Mouse (Mus musculus) limb, embryonic 11.5 days (tissue): ENCODE measurements at regions not wholly inside any gene's neighbourhood (a gene's known extent, or its start where the extent isn't known, plus 50 kb on each side); places are given as distances from the start of the nearest gene placed in this dataset.

ENCODE experiments used
- ATAC-seq: fragments of 200-750 bp; cut with Nextera tagmentation; 2 replicates; pipeline ENCODE4 v1.8.0; 2017; ENCODE audit warnings: low read depth; ENCODE audit not compliant: insufficient number of reproducible peaks, low FRiP score, low TSS enrichment
- DNase-seq: peaks from one replicate; pipeline ENCODE4 v3.0.0-alpha.2; 2015; ENCODE audit warnings: low spot score
- H3K27ac ChIP-seq: fragments of 300-500 bp; sonication (generic); replicated peaks from 2 replicates; pipeline ENCODE4 v1.5.1; 2014; ENCODE audit warnings: low read depth, mild to moderate bottlenecking, low read length
- H3K27me3 ChIP-seq: fragments of 300-500 bp; sonication (generic); 2 replicates; pipeline ENCODE4 v1.6.1; 2014; ENCODE audit warnings: mild to moderate bottlenecking, low read length, mixed read lengths; ENCODE audit not compliant: control insufficient read depth, insufficient read depth
- H3K36me3 ChIP-seq: fragments of 300-500 bp; sonication (generic); 2 replicates; pipeline ENCODE4 v1.6.1; 2014; ENCODE audit warnings: mild to moderate bottlenecking, low read length, moderate library complexity, mixed read lengths; ENCODE audit not compliant: control insufficient read depth, insufficient read depth
- H3K4me1 ChIP-seq: fragments of 300-500 bp; sonication (generic); 2 replicates; pipeline ENCODE4 v1.6.1; 2014; ENCODE audit warnings: low read length, mixed read lengths; ENCODE audit not compliant: control insufficient read depth, insufficient read depth
- H3K4me2 ChIP-seq: fragments of 300-500 bp; sonication (generic); 2 replicates; pipeline ENCODE4 v1.6.1; 2014; ENCODE audit warnings: low read depth, mild to moderate bottlenecking, moderate library complexity; ENCODE audit not compliant: severe bottlenecking
- H3K4me3 ChIP-seq: fragments of 300-500 bp; sonication (generic); 2 replicates; pipeline ENCODE4 v1.5.1; 2014; ENCODE audit warnings: low read depth, low read length
- H3K9ac ChIP-seq: fragments of 300-500 bp; sonication (generic); 2 replicates; pipeline ENCODE4 v1.6.1; 2014; ENCODE audit warnings: mild to moderate bottlenecking, low read length
- H3K9me3 ChIP-seq: fragments of 300-500 bp; sonication (generic); 2 replicates; pipeline ENCODE4 v1.6.1; 2016; ENCODE audit warnings: low read length; ENCODE audit not compliant: control insufficient read depth
- whole genome bisulfite sequencing: fragments of 180-500 bp; shearing (Covaris S2); extraction: QIAGEN DNeasy Blood & Tissue Kit; methylation state at CpG from one replicate; pipeline ENCODE4 v1.1.7; 2014; 5-methylcytosine and 5-hydroxymethylcytosine counted together

- ATAC-seq (no peak), DNase-seq (no peak)
- no peak overlapping the region for H3K4me2 ChIP-seq
- no peak overlapping the region for H3K9ac ChIP-seq
- H3K4me3 ChIP-seq = no peak overlapping the region
- H3K36me3 ChIP-seq = no peaks in the 10 kb centered on the region
- H3K9me3 ChIP-seq = no peaks in the 10 kb centered on the region
- H3K4me1 ChIP-seq = 0 out of 2 replicates have a peak, but pooled peaks cover 3% of the 10 kb centered on the region
- WGBS = 90% methylated on average over 6 of the region's 6 CpGs
- no peak overlapping the region for H3K27ac ChIP-seq
- no peaks in the 10 kb centered on the region for H3K27me3 ChIP-seq
Measured at GRCm38 (mm10) chr11:20899766-20900165, 68.9 kb upstream of the Lgalsl start.

- Histone ChIP-seq H3K36me3 (no peaks in the 10 kb centered on the region), H3K4me1 (0 out of 2 replicates have a peak, but pooled peaks cover 3% of the 10 kb centered on the region), H3K4me3 (no peak overlapping the region), H3K27ac (no peak overlapping the region), H3K27me3 (no peaks in the 10 kb centered on the region), H3K9me3 (no peaks in the 10 kb centered on the region), H3K4me2 (no peak overlapping the region), H3K9ac (no peak overlapping the region)
- no peak for ATAC-seq
- WGBS = 60% methylated on average over 2 of the region's 2 CpGs
- no peak for DNase-seq
Measured at GRCm38 (mm10) chr11:20902001-20902400, 71.1 kb upstream of the Lgalsl start.

- no peak overlapping the region for H3K4me3 ChIP-seq
- no peak for DNase-seq
- H3K9me3 ChIP-seq = no peaks in the 10 kb centered on the region
- no peak overlapping the region for H3K9ac ChIP-seq
- ATAC-seq = no peak
- H3K36me3 ChIP-seq = no peaks in the 10 kb centered on the region
- WGBS = 75% methylated on average over 8 of the region's 8 CpGs
- no peaks in the 10 kb centered on the region for H3K27me3 ChIP-seq
- no peak overlapping the region for H3K27ac ChIP-seq
- H3K4me1 ChIP-seq = 0 out of 2 replicates have a peak, but pooled peaks cover 3% of the 10 kb centered on the region
- no peak overlapping the region for H3K4me2 ChIP-seq
Measured at GRCm38 (mm10) chr11:20902910-20903309, 72.1 kb upstream of the Lgalsl start.

- Histone ChIP-seq H3K36me3 (no peaks in the 10 kb centered on the region), H3K9ac (no peak overlapping the region), H3K4me3 (no peak overlapping the region), H3K9me3 (no peaks in the 10 kb centered on the region), H3K4me1 (no peaks in the 10 kb centered on the region), H3K27me3 (no peaks in the 10 kb centered on the region), H3K4me2 (no peak overlapping the region), H3K27ac (no peak overlapping the region)
- DNase-seq = no peak
- no peak for ATAC-seq
- WGBS = 31% methylated on average over 3 of the region's 3 CpGs
Measured at GRCm38 (mm10) chr11:20907996-20908395, 77.1 kb upstream of the Lgalsl start.

- Histone ChIP-seq H3K27ac (no peak overlapping the region), H3K9me3 (no peaks in the 10 kb centered on the region), H3K4me3 (no peak overlapping the region), H3K4me1 (no peaks in the 10 kb centered on the region), H3K4me2 (no peak overlapping the region), H3K9ac (no peak overlapping the region), H3K27me3 (no peaks in the 10 kb centered on the region), H3K36me3 (no peaks in the 10 kb centered on the region)
- ATAC-seq (no peak), DNase-seq (no peak)
- 82% methylated on average over 4 of the region's 4 CpGs for WGBS
Measured at GRCm38 (mm10) chr11:20908471-20908870, 77.6 kb upstream of the Lgalsl start.

- 88% methylated on average over 2 of the region's 2 CpGs for WGBS
- H3K36me3 ChIP-seq = no peaks in the 10 kb centered on the region
- H3K4me2 ChIP-seq = no peak overlapping the region
- H3K27ac ChIP-seq = no peak overlapping the region
- no peaks in the 10 kb centered on the region for H3K27me3 ChIP-seq
- ATAC-seq (no peak), DNase-seq (no peak)
- H3K9me3 ChIP-seq = no peaks in the 10 kb centered on the region
- peaks cover 9% of the 10 kb centered on the region; the same call in 1 of the 2 replicates for H3K4me1 ChIP-seq
- H3K9ac ChIP-seq = no peak overlapping the region
- no peak overlapping the region for H3K4me3 ChIP-seq
Measured at GRCm38 (mm10) chr11:20913042-20913441, 82.2 kb upstream of the Lgalsl start.

GRCm38 (mm10) chr11:20913598-20914296 is 82.9 kb upstream of the Lgalsl start:
- ATAC-seq = peak; percentile 53; the same call in 1 of the 2 replicates
- no peak overlapping the region for H3K27ac ChIP-seq

GRCm38 (mm10) chr11:20914297-20914997 is 83.6 kb upstream of the Lgalsl start:
- Histone ChIP-seq H3K27me3 (no peaks in the 10 kb centered on the region), H3K4me1 (peaks cover 9% of the 10 kb centered on the region; the same call in 1 of the 2 replicates), H3K36me3 (no peaks in the 10 kb centered on the region), H3K9ac (no peak overlapping the region), H3K9me3 (no peaks in the 10 kb centered on the region), H3K27ac (no peak overlapping the region), H3K4me3 (no peak overlapping the region), H3K4me2 (no peak overlapping the region)
- WGBS = 56% methylated on average over 12 of the region's 12 CpGs
- DNase-seq (no peak), ATAC-seq (peak; percentile 36; the same call in 1 of the 2 replicates)

More at GRCm38 (mm10) chr11:20913598-20914296, 82.9 kb upstream of the Lgalsl start:
- H3K36me3 ChIP-seq = no peaks in the 10 kb centered on the region
- peaks cover 9% of the 10 kb centered on the region; the same call in 1 of the 2 replicates for H3K4me1 ChIP-seq
- H3K4me3 ChIP-seq = no peak overlapping the region
- no peaks in the 10 kb centered on the region for H3K9me3 ChIP-seq
- H3K4me2 ChIP-seq = no peak overlapping the region
- H3K27me3 ChIP-seq = no peaks in the 10 kb centered on the region
- DNase-seq = peak; percentile 91
- no peak overlapping the region for H3K9ac ChIP-seq
- WGBS = 26% methylated on average over 8 of the region's 8 CpGs
